Mouse (Mus musculus) megakaryocyte, embryonic 14.5 days (primary cell): ENCODE measurements around the gene Fpgs.

Experiments used
- FLI1 ChIP-seq: IDR thresholded peaks from 2 replicates; pipeline ENCODE4 v1.6.1; 2012; ENCODE audit warnings: low read length, inconsistent platforms, mixed read lengths
- GATA1 ChIP-seq: IDR thresholded peaks from 3 replicates; pipeline ENCODE4 v1.6.1; 2012; ENCODE audit warnings: mixed read lengths, low read length, inconsistent platforms, borderline replicate concordance

- TF ChIP-seq GATA1 (no peak), FLI1 (no peak)
These were observed 23.9 kb downstream of the Fpgs start for GRCm38 (mm10) chr2:32680051-32680451.
